Mouse (Mus musculus) stomach, postnatal 0 days (tissue): ENCODE data around the gene Trpv2.

Experiments used
- CTCF ChIP-seq: IDR thresholded peaks from 2 replicates; pipeline ENCODE4 v1.5.1; 2016; ENCODE audit warnings: antibody characterized with exemption, low read depth, mild to moderate bottlenecking, moderate library complexity
- EP300 ChIP-seq: optimal IDR thresholded peaks from 2 replicates; pipeline ENCODE3; 2016; ENCODE audit warnings: antibody characterized with exemption

DNA sequence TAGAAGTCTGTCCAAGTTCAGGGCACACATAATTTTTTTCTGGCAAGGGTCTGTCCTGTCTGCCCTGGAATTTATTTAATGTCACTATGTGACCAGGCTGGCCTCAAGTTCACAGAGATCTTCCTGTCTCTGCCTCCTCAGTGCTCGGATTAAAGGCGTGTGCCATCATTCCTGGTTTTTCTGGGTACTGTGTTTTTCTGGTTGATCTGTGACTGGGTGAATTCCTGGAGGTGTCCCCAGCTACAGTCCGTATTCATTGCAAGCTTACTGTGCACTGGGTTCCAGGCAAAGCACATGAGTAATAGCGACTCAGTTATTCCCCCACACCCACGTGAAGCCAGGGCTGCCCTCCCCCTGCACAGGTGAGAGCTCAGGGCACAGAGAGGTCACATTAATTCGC, 36.0 kb downstream of the Trpv2 start:
- no peak for TF ChIP-seq CTCF
- TF ChIP-seq EP300 = no peak
